Mouse (Mus musculus) bone marrow macrophage, adult 2 months (primary cell): ENCODE measurements around the gene Calcoco1. TPM values are rescaled to one million over a fixed set of nuclear protein-coding genes. Genes with fewer than 3 reads are reported as not detected.

Experiments used
- H3K27ac ChIP-seq: 2 replicates; pipeline ENCODE4 v1.5.1; 2012; ENCODE audit warnings: low read depth, low read length; ENCODE audit not compliant: insufficient read depth
- H3K4me1 ChIP-seq: 2 replicates; pipeline ENCODE4 v1.6.1; 2012; ENCODE audit warnings: low read length; ENCODE audit not compliant: control insufficient read depth, insufficient read depth
- H3K4me3 ChIP-seq: 2 replicates; pipeline ENCODE4 v1.5.1; 2012; ENCODE audit warnings: mild to moderate bottlenecking, low read length, moderate library complexity; ENCODE audit not compliant: insufficient read depth
- CTCF ChIP-seq: IDR thresholded peaks from 2 replicates; pipeline ENCODE4 v1.5.1; 2012; ENCODE audit warnings: low read depth, mild to moderate bottlenecking, low read length, moderate library complexity
- POLR2A ChIP-seq: IDR thresholded peaks from 2 replicates; pipeline ENCODE4 v1.6.1; 2012; ENCODE audit warnings: mild to moderate bottlenecking, low read depth, low read length, borderline replicate concordance
- polyA plus RNA-seq: library from polyadenylated mRNA; stranded (reverse); fragments of >200 nt; gene quantifications from 2 replicates; pipeline ENCODE4 v1.2.4, GENCODE M21; 2012; ENCODE audit not compliant: missing spikeins, insufficient read depth, insufficient read length

Calcoco1 gene
- polyA plus RNA-seq, 1 experiment = 72.9 TPM

GRCm38 (mm10) chr15:102698193-102698592, 23.8 kb downstream of the Calcoco1 start:
- 0 out of 2 replicates have a peak, but pooled peaks cover 1% of the 10 kb centered on the region for H3K4me1 ChIP-seq
- no peak overlapping the region for H3K4me3 ChIP-seq
- H3K27ac ChIP-seq = no peak overlapping the region
- TF ChIP-seq POLR2A (no peak), CTCF (peak; percentile 87)

GRCm38 (mm10) chr15:102696899-102697298, 25.1 kb downstream of the Calcoco1 start:
- TF ChIP-seq POLR2A = no peak
- TF ChIP-seq CTCF = no peak
- H3K4me3 ChIP-seq = no peak overlapping the region
- H3K27ac ChIP-seq = no peak overlapping the region
- 0 out of 2 replicates have a peak, but pooled peaks cover 2% of the 10 kb centered on the region for H3K4me1 ChIP-seq

GRCm38 (mm10) chr15:102693600-102693999, 28.4 kb downstream of the Calcoco1 start:
- 0 out of 2 replicates have a peak, but pooled peaks cover 2% of the 10 kb centered on the region for H3K4me1 ChIP-seq
- TF ChIP-seq CTCF (no peak), POLR2A (no peak)
- no peak overlapping the region for H3K27ac ChIP-seq
- no peak overlapping the region for H3K4me3 ChIP-seq

GRCm38 (mm10) chr15:102692991-102693411, 29.0 kb downstream of the Calcoco1 start:
- H3K4me1 ChIP-seq = 0 out of 2 replicates have a peak, but pooled peaks cover 2% of the 10 kb centered on the region
- H3K4me3 ChIP-seq = peak overlapping the region; percentile 45
- no peak overlapping the region for H3K27ac ChIP-seq
- no peak for TF ChIP-seq POLR2A
- peak; percentile 64 for TF ChIP-seq CTCF

GRCm38 (mm10) chr15:102692321-102692804, 29.6 kb downstream of the Calcoco1 start:
- no peak for TF ChIP-seq CTCF
- TF ChIP-seq POLR2A = no peak
- Histone ChIP-seq H3K27ac (no peak overlapping the region), H3K4me3 (peak overlapping the region; percentile 45; the same call in 1 of the 2 replicates), H3K4me1 (0 out of 2 replicates have a peak, but pooled peaks cover 2% of the 10 kb centered on the region)

- Histone ChIP-seq H3K4me3 (no peak overlapping the region), H3K4me1 (no peaks in the 10 kb centered on the region), H3K27ac (no peak overlapping the region)
- TF ChIP-seq POLR2A = no peak
- TF ChIP-seq CTCF = no peak
These were observed 36.2 kb downstream of the Calcoco1 start for GRCm38 (mm10) chr15:102685791-102686190.

GRCm38 (mm10) chr15:102683670-102684069, 38.3 kb downstream of the Calcoco1 start:
- no peak overlapping the region for H3K4me3 ChIP-seq
- TF ChIP-seq POLR2A (no peak), CTCF (no peak)
- no peak overlapping the region for H3K27ac ChIP-seq
- H3K4me1 ChIP-seq = no peaks in the 10 kb centered on the region

- H3K4me3 ChIP-seq = no peak overlapping the region
- H3K4me1 ChIP-seq = 0 out of 2 replicates have a peak, but pooled peaks cover 2% of the 10 kb centered on the region
- H3K27ac ChIP-seq = no peak overlapping the region
- TF ChIP-seq CTCF (no peak), POLR2A (no peak)
These were observed 45.6 kb downstream of the Calcoco1 start for GRCm38 (mm10) chr15:102676345-102676744.

- Histone ChIP-seq H3K4me1 (peaks cover 9% of the 10 kb centered on the region), H3K27ac (no peak overlapping the region), H3K4me3 (no peak overlapping the region)
- TF ChIP-seq POLR2A (no peak), CTCF (no peak)
These were observed 48.4 kb downstream of the Calcoco1 start for GRCm38 (mm10) chr15:102673548-102673947.

- peak within 1 kb of the TSS; percentile 3; the same call in 1 of the 2 replicates for H3K4me3 ChIP-seq
- peaks cover 9% of the 10 kb centered on the region for H3K4me1 ChIP-seq
- H3K27ac ChIP-seq = peak within 1 kb of the TSS; percentile 43
- TF ChIP-seq CTCF = no peak
- no peak for TF ChIP-seq POLR2A
These were observed 49.5 kb downstream of the Calcoco1 start, which contains the start of gene Atp5g2 for GRCm38 (mm10) chr15:102672215-102673071. Gene Atp5g2 (minus strand): TSS chr15:102672352.
